8 mouse cellular contexts compared by ENCODE assay signal in genomic region chr12:75734891-75735245, GRCm38 (mm10). TPM values are rescaled to one million over a fixed set of nuclear protein-coding genes. Genes with fewer than 3 reads are reported as not detected.
DNase-seq lines count a peak whose midpoint lies in the region; ATAC-seq and TF ChIP-seq lines count a peak whose summit lies in the region.

No protein-coding gene starts in this region.

- peaks cover 0 to 25% of the 10 kb centered on the region in 2 experiments; a peak in 2 of 4 replicates for H3K4me1 ChIP-seq in CH12.LX (ENCODE audit: control insufficient read depth in 1 of 2, insufficient read depth in 2 of 2)
- peaks cover 10% of the 10 kb centered on the region; the same call in 1 of the 2 replicates for H3K4me1 ChIP-seq in heart, embryonic 16.5 days (ENCODE audit: control insufficient read depth, insufficient read depth, low read length)
- peaks cover 7% of the 10 kb centered on the region; the same call in 1 of the 2 replicates for H3K4me1 ChIP-seq in limb, embryonic 15.5 days

- peak; percentile 39 to 73 for DNase-seq in heart, adult 18-20 months
- DNase-seq in heart, postnatal 14 days, result no peak
- DNase-seq in CH12.LX (ENCODE audit: extremely low read depth), result peak; percentile 36
- peak; percentile 59 for DNase-seq in embryo, embryonic 10.5 days (ENCODE audit: low spot score)
- DNase-seq in left cerebral cortex, postnatal 25 days (ENCODE audit: low spot score in 2 of 2), result no peak

- under 1% methylated on average over 17 of the region's 17 CpGs for WGBS in heart, embryonic 16.5 days
- under 1% methylated on average over 17 of the region's 17 CpGs for WGBS in limb, embryonic 15.5 days

- peak; percentile 19; the same call in 1 of the 2 replicates for ATAC-seq in heart, embryonic 16.5 days (replicated peaks; ENCODE audit: extremely low read depth, insufficient read depth, low FRiP score)
- ATAC-seq in limb, embryonic 15.5 days (ENCODE audit: insufficient number of reproducible peaks, low FRiP score, low TSS enrichment, low read depth), result no peak
- peak; percentile 33; the same call in 1 of the 2 replicates for ATAC-seq in monocyte, adult 5-6 weeks (replicated peaks; ENCODE audit: insufficient number of reproducible peaks, low FRiP score, low TSS enrichment, poor library complexity, severe bottlenecking)

- TF ChIP-seq CTCF in CH12.LX (conservative IDR thresholded peaks at IDR 0.05 in 1 of 2, IDR thresholded peaks at IDR 0.05 in 1 of 2; ENCODE audit: low read depth in 2 of 2, low read length in 2 of 2), result no peak

- dilution Hi-C loops in CH12.LX (cut with MboI; ENCODE audit: extremely low pct_ligation_motif_present, extremely low pct_unique_long_range_greater_than_20kb, low sequenced_read_pairs), result no loop called here

- H3K9me3 ChIP-seq in CH12.LX (replicated peaks; ENCODE audit: low read length), result no peaks in the 10 kb centered on the region
- H3K9me3 ChIP-seq in heart, embryonic 16.5 days (replicated peaks; ENCODE audit: control insufficient read depth, low read length), result no peaks in the 10 kb centered on the region
- no peaks in the 10 kb centered on the region for H3K9me3 ChIP-seq in limb, embryonic 15.5 days

- peak overlapping the region; percentile 43 for H3K27ac ChIP-seq in CH12.LX (ENCODE audit: insufficient read depth, low read depth)
- peak overlapping the region; percentile 85 for H3K27ac ChIP-seq in heart, embryonic 16.5 days (ENCODE audit: low read length)
- H3K27ac ChIP-seq in limb, embryonic 15.5 days, result peak overlapping the region; percentile 84

- in situ Hi-C loops in CH12.LX (cut with MboI; ENCODE audit: low pct_ligation_motif_present, low pct_unique_long_range_greater_than_20kb, low sequenced_read_pairs), result no loop called here

- H3K4me3 ChIP-seq in CH12.LX (replicated peaks in 1 of 3; ENCODE audit: low read depth in 2 of 3, low read length in 2 of 3, poor library complexity in 1 of 3), result peak overlapping the region; percentile 63 to 82 (median 69)
- peak overlapping the region; percentile 65 for H3K4me3 ChIP-seq in heart, embryonic 16.5 days (ENCODE audit: low read length)
- H3K4me3 ChIP-seq in limb, embryonic 15.5 days, result peak overlapping the region; percentile 83

- intact Hi-C loops in heart, postnatal 14 days (cut with DNase I), result loop anchor here (5.0 kb wide), 1 partner anchor 37 kb away; no protein-coding TSS in a partner anchor
- intact Hi-C loops in left cerebral cortex, postnatal 25 days (cut with DNase I), result loop anchor here (2.0 kb wide), 1 partner anchor 66 kb away; the partner anchor contains the start of gene Wdr89

- peaks cover 0 to 2% of the 10 kb centered on the region in 2 experiments for H3K36me3 ChIP-seq in CH12.LX (replicated peaks in 1 of 2; ENCODE audit: control insufficient read depth in 1 of 2, insufficient read depth in 1 of 2, low read length in 1 of 2)
- no peaks in the 10 kb centered on the region for H3K36me3 ChIP-seq in heart, embryonic 16.5 days (ENCODE audit: control insufficient read depth, insufficient read depth)
- H3K36me3 ChIP-seq in limb, embryonic 15.5 days, result no peaks in the 10 kb centered on the region

- peak overlapping the region; percentile 13; the same call in 1 of the 2 replicates for H3K4me2 ChIP-seq in CH12.LX (ENCODE audit: insufficient read depth, low read depth, poor library complexity, severe bottlenecking)
- H3K4me2 ChIP-seq in heart, embryonic 16.5 days (ENCODE audit: low read depth, low read length), result peak overlapping the region; percentile 90
- H3K4me2 ChIP-seq in limb, embryonic 15.5 days, result peak overlapping the region; percentile 94

- TF ChIP-seq EP300 in CH12.LX (IDR thresholded peaks at IDR 0.05; ENCODE audit: low read length), result no peak

- TF ChIP-seq POLR2A in CH12.LX (IDR thresholded peaks at IDR 0.05; ENCODE audit: low read depth, low read length), result no peak

- peak overlapping the region; percentile 82 for H3K9ac ChIP-seq in CH12.LX (ENCODE audit: insufficient read depth, low read depth)
- peak overlapping the region; percentile 96 for H3K9ac ChIP-seq in heart, embryonic 16.5 days (ENCODE audit: low read length)
- H3K9ac ChIP-seq in limb, embryonic 15.5 days, result peak overlapping the region; percentile 90

- TF ChIP-seq RAD21 in CH12.LX (IDR thresholded peaks at IDR 0.05; ENCODE audit: low read depth, low read length), result no peak

- no peaks in the 10 kb centered on the region for H3K27me3 ChIP-seq in CH12.LX (replicated peaks)
- no peaks in the 10 kb centered on the region for H3K27me3 ChIP-seq in heart, embryonic 16.5 days (ENCODE audit: control insufficient read depth, insufficient read depth, low read length)
- H3K27me3 ChIP-seq in limb, embryonic 15.5 days, result no peaks in the 10 kb centered on the region

- peaks cover 37% of the 10 kb centered on the region for H3K79me2 ChIP-seq in CH12.LX (replicated peaks; ENCODE audit: control insufficient read depth, extremely low read depth, insufficient read depth, poor library complexity, severe bottlenecking)

TF ChIP-seq in CH12.LX, 34 proteins besides CTCF, POLR2A, EP300 and RAD21:
- TF ChIP-seq ZMIZ1 (IDR thresholded peaks at IDR 0.05; ENCODE audit: low read depth, low read length) (no peak), NRF1 (IDR thresholded peaks at IDR 0.05; ENCODE audit: low read depth, low read length) (0 out of 2 replicates have a peak, but pooled peaks have one; percentile 20), MYC (IDR thresholded peaks at IDR 0.05; ENCODE audit: low read depth, low read length) (peak; percentile 25; the same call in 1 of the 2 replicates)

RNA-seq across cellular contexts. Expression of gene Sgpp1, which starts 0.7 kb away (rescaled TPM):
- 10 to 100 TPM; 18.7 to 22.6 TPM for total RNA-seq in heart, adult 18-20 months (2021)
- total RNA-seq in heart, postnatal 14 days (2021), result 10 to 100 TPM; 17.9 TPM
- total RNA-seq in CH12.LX (2012; rRNA removed) (17.3 and 20.5 TPM in 2 replicates), CH12.LX (2014; rRNA removed) (43.9 and 45.0 TPM in 2 replicates)
- polyA plus RNA-seq in CH12.LX (2012; ENCODE audit: insufficient read length, low read depth), result 17.5 and 23.6 TPM in 2 replicates
- 13.2 and 15.9 TPM in 2 replicates for polyA plus RNA-seq in heart, embryonic 16.5 days (2015; fragmentation: Nextera tagmentation; extraction: Ambion mirVana)
- 36.2 and 40.7 TPM in 2 replicates for polyA plus RNA-seq in limb, embryonic 15.5 days (2015; fragmentation: Nextera tagmentation; extraction: Ambion mirVana)
- 56.4 to 59.2 TPM (median 57.7 TPM) in 3 replicates for total RNA-seq in monocyte, adult 5-6 weeks (2017)
- total RNA-seq in left cerebral cortex, postnatal 25 days (2021), result 10 to 100 TPM; 30.2 to 31.4 TPM

Comparison
In these comparisons a context has a peak if more than half of its experiments do, and no peak if none do; other contexts are left out.
1. DNase-seq: peak in heart, adult 18-20 months (2 of 2), CH12.LX (single experiment) and embryo, embryonic 10.5 days (single experiment); none in heart, postnatal 14 days (0 of 2) and left cerebral cortex, postnatal 25 days (0 of 2).
2. H3K4me2 ChIP-seq: peak in every context shown above with its lines; median percentile 94 in limb, embryonic 15.5 days; 90 in heart, embryonic 16.5 days; 13 in CH12.LX.
3. Peak in every context shown above with its lines, with median percentiles within 50 percentile points of each other: H3K27ac ChIP-seq, H3K4me3 ChIP-seq and H3K9ac ChIP-seq.